Mouse (Mus musculus): ENCODE results near the gene Tspan11. TPM values are rescaled to one million over a fixed set of nuclear protein-coding genes. Genes with fewer than 3 reads are reported as not detected.

The Tspan11 gene
- total and polyA plus RNA-seq, 3 experiments = not detected

DNA sequence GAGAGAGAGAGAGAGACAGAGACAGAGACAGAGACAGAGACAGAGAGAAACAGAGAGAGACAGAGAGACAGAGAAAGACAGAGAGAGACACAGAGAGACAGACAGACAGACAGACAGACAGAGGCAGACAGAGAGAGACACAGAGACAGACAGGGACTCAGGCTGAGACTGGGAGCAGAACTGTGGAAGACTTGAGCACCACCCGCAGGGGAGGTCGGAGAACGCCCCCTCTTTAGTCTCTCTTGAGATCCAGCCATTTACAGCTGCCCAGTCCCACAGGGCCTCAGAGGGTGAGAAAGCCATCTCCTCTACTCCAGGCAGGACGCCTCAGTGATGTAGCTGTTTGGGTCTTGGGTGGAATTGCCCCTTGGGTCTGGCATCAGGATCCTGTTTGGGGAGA lies 30.3 kb downstream of the Tspan11 start:
- Histone ChIP-seq H3K27me3 (replicated peaks) (peaks cover 68% of the 10 kb centered on the region), H3K4me1 (ENCODE audit: control insufficient read depth in 1 of 2, insufficient read depth in 2 of 2) (peaks cover 0 to 4% of the 10 kb centered on the region in 2 experiments; a peak in 1 of 4 replicates), H3K9ac (ENCODE audit: insufficient read depth, low read depth) (no peak overlapping the region), H3K36me3 (replicated peaks in 1 of 2; ENCODE audit: control insufficient read depth in 1 of 2, insufficient read depth in 1 of 2, low read length in 1 of 2) (no peaks in the 10 kb centered on the region), H3K9me3 (replicated peaks; ENCODE audit: low read length) (peaks cover 12% of the 10 kb centered on the region), H3K4me2 (ENCODE audit: insufficient read depth, low read depth, poor library complexity, severe bottlenecking) (no peak overlapping the region), H3K27ac (ENCODE audit: insufficient read depth, low read depth) (no peak overlapping the region), H3K4me3 (replicated peaks in 1 of 3; ENCODE audit: low read depth in 2 of 3, low read length in 2 of 3, poor library complexity in 1 of 3) (no peak overlapping the region), H3K79me2 (replicated peaks; ENCODE audit: control insufficient read depth, extremely low read depth, insufficient read depth, poor library complexity, severe bottlenecking) (no peaks in the 10 kb centered on the region)
- TF ChIP-seq GABPA (IDR thresholded peaks at IDR 0.05; ENCODE audit: insufficient replicate concordance, low read depth, low read length) (no peak), MAFK (IDR thresholded peaks at IDR 0.05; ENCODE audit: insufficient replicate concordance, low read length) (no peak), CHD2 (IDR thresholded peaks at IDR 0.05; ENCODE audit: low read length) (no peak), USF2 (conservative IDR thresholded peaks at IDR 0.05; ENCODE audit: low read depth, low read length) (no peak), NRF1 (IDR thresholded peaks at IDR 0.05; ENCODE audit: low read depth, low read length) (no peak), E2F4 (IDR thresholded peaks at IDR 0.05; ENCODE audit: insufficient replicate concordance, low read depth, low read length) (no peak), CTCF (conservative IDR thresholded peaks at IDR 0.05 in 1 of 2, IDR thresholded peaks at IDR 0.05 in 1 of 2; ENCODE audit: low read depth in 2 of 2, low read length in 2 of 2) (no peak), ZKSCAN1 (IDR thresholded peaks at IDR 0.05; ENCODE audit: borderline replicate concordance, low read depth, low read length) (no peak), JUN (IDR thresholded peaks at IDR 0.05; ENCODE audit: insufficient read depth, low read depth, low read length) (no peak), EP300 (IDR thresholded peaks at IDR 0.05; ENCODE audit: low read length) (no peak), MAX (IDR thresholded peaks at IDR 0.05; ENCODE audit: low read length) (no peak), MAZ (IDR thresholded peaks at IDR 0.05; ENCODE audit: low read depth, low read length) (no peak)
- dilution Hi-C loops (cut with MboI; ENCODE audit: extremely low pct_ligation_motif_present, extremely low pct_unique_long_range_greater_than_20kb, low sequenced_read_pairs) = no loop called here
- in situ Hi-C loops (cut with MboI; ENCODE audit: low pct_ligation_motif_present, low pct_unique_long_range_greater_than_20kb, low sequenced_read_pairs) = loop anchor here (25.0 kb wide), 1 partner anchor 380 kb away; no protein-coding TSS in a partner anchor
- no peak for DNase-seq (ENCODE audit: extremely low read depth)

DNA sequence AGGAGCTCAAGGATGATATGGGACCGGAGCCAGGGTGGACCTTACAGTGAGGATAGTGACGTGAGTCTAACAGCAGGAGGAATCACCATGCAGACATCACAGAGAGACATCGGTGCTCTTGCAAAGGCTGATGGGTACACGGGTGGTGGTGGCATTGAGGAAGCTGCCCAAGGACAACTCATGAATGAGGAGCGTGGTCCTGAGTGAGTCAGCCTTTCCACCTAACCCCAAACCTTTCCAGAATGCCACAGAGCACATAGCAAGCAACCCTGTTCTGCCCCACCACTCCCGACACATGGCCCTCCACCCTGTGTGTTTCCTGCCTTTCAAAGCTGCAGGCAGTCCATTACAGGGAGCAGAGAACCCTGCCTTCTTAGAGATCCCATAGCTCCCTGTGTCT lies 32.1 kb downstream of the Tspan11 start:
- Histone ChIP-seq H3K4me3 (replicated peaks in 1 of 3; ENCODE audit: low read depth in 2 of 3, low read length in 2 of 3, poor library complexity in 1 of 3) (no peak overlapping the region), H3K27ac (ENCODE audit: insufficient read depth, low read depth) (no peak overlapping the region), H3K9me3 (replicated peaks; ENCODE audit: low read length) (peaks cover 12% of the 10 kb centered on the region), H3K9ac (ENCODE audit: insufficient read depth, low read depth) (no peak overlapping the region), H3K79me2 (replicated peaks; ENCODE audit: control insufficient read depth, extremely low read depth, insufficient read depth, poor library complexity, severe bottlenecking) (no peaks in the 10 kb centered on the region), H3K4me2 (ENCODE audit: insufficient read depth, low read depth, poor library complexity, severe bottlenecking) (no peak overlapping the region), H3K27me3 (replicated peaks) (peaks cover 72% of the 10 kb centered on the region), H3K36me3 (replicated peaks in 1 of 2; ENCODE audit: control insufficient read depth in 1 of 2, insufficient read depth in 1 of 2, low read length in 1 of 2) (no peaks in the 10 kb centered on the region), H3K4me1 (ENCODE audit: control insufficient read depth in 1 of 2, insufficient read depth in 2 of 2) (peaks cover 0 to 4% of the 10 kb centered on the region in 2 experiments; a peak in 1 of 4 replicates)
- in situ Hi-C loops (cut with MboI; ENCODE audit: low pct_ligation_motif_present, low pct_unique_long_range_greater_than_20kb, low sequenced_read_pairs) = loop anchor here (25.0 kb wide), 1 partner anchor 382 kb away; no protein-coding TSS in a partner anchor
- dilution Hi-C loops (cut with MboI; ENCODE audit: extremely low pct_ligation_motif_present, extremely low pct_unique_long_range_greater_than_20kb, low sequenced_read_pairs) = no loop called here
- TF ChIP-seq ELF1 (IDR thresholded peaks at IDR 0.05; ENCODE audit: low read depth, low read length) (no peak), NRF1 (IDR thresholded peaks at IDR 0.05; ENCODE audit: low read depth, low read length) (no peak), CHD2 (IDR thresholded peaks at IDR 0.05; ENCODE audit: low read length) (no peak), NELFE (IDR thresholded peaks at IDR 0.05; ENCODE audit: low read depth, low read length) (no peak), MEF2A (IDR thresholded peaks at IDR 0.05; ENCODE audit: borderline replicate concordance, low read depth, low read length) (no peak), USF2 (conservative IDR thresholded peaks at IDR 0.05; ENCODE audit: low read depth, low read length) (no peak), MYC (IDR thresholded peaks at IDR 0.05; ENCODE audit: low read depth, low read length) (no peak), IRF4 (IDR thresholded peaks at IDR 0.05; ENCODE audit: low read depth, low read length) (no peak), GABPA (IDR thresholded peaks at IDR 0.05; ENCODE audit: insufficient replicate concordance, low read depth, low read length) (no peak), TBP (conservative IDR thresholded peaks at IDR 0.05; ENCODE audit: low read depth, low read length) (no peak), JUN (IDR thresholded peaks at IDR 0.05; ENCODE audit: insufficient read depth, low read depth, low read length) (no peak), RCOR1 (conservative IDR thresholded peaks at IDR 0.05; ENCODE audit: low read depth, low read length) (no peak), CTCF (conservative IDR thresholded peaks at IDR 0.05 in 1 of 2, IDR thresholded peaks at IDR 0.05 in 1 of 2; ENCODE audit: low read depth in 2 of 2, low read length in 2 of 2) (no peak), EP300 (IDR thresholded peaks at IDR 0.05; ENCODE audit: low read length) (no peak)
- no peak for DNase-seq (ENCODE audit: extremely low read depth)

All from CH12.LX (cell line).